Mouse (Mus musculus): Measurements from ENCODE around the gene Trio. TPM values are rescaled to one million over a fixed set of nuclear protein-coding genes. Genes with fewer than 3 reads are reported as not detected.

Gene Trio
- total RNA-seq, 2 experiments from 2014 or later, result 278 to 290 TPM

- DNase-seq, result no peak
- intact Hi-C loops (cut with DNase I), result no loop called here
These were observed 214.7 kb downstream of the Trio start for GRCm38 (mm10) chr15:27810793-27811488.

DNA sequence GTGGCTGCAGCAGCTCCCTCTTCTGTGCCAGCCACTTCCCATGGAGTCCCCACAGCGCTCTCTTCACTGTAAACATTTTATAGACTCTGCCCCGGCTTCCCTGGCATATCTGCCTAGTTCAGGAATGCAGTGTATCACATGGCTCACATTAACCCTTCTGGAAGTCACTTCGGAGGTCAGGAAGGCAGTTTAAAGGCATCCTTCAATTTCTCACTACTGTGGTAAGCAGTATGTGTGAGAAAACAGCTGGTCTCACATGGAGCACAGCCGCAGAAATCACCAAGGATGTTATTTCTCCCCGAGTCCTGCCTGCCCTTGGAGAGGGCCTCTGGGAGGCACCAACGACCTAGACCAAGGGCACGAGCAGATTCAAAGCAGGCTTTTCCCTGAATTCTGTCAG lies 215.4 kb downstream of the Trio start:
- DNase-seq, result no peak
- intact Hi-C loops (cut with DNase I), result no loop called here

DNA sequence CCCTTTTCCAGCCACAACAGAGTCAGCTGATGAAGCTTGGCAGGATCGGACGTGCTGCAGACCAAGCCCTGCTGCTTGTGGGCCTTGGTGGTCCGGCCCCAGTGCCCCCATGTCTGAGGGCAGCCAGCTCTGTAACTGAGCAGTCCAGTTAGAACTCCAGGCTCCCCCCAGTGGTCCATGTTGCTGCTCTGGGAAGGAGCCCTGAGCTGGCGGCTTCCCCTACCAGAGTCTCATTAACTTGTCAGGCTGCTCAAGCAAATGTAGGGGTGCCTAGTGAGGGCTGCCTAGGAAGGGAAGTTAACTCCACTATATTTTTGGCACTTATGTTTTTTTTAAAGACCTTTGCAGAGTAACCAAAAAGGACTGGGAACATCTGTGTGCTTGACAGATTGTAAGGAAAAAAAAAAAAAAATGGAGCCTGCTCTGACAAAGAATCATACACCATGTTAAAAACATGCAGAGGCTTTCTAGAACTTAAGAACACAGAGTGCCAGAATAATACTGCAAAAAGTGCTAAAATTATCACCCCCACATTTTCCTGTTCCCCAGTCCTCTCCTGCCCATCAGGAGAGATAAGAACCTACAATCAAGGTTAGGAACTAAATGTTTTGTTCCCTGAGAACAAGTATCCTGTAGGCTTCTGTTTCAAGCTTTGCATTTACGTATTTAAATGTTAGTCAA lies 216.9 kb downstream of the Trio start:
- intact Hi-C loops (cut with DNase I), result no loop called here
- peak; percentile 59 for DNase-seq

DNA sequence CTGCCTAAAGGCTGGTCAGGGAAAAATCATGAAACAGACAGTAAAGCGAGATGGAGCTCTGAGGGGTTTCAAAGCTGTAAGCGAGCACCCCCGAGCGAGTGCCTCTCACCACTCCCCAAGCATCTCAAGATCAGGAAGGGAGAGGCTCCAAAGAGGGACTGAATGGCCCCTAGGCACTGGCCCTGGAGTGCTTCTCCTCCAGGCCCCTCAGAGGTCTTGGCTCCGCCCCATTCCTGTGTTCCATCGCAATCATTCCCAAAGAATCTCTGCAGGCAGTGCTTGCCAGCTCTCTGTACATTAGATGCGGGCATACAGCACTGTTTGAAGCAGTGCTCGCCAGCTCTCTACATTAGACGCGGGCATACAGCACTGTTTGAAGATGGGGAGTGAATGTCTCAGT lies 219.4 kb downstream of the Trio start:
- intact Hi-C loops (cut with DNase I), result no loop called here
- no peak for DNase-seq

GRCm38 (mm10) chr15:27805654-27806053 lies 220.0 kb downstream of the Trio start:
- intact Hi-C loops (cut with DNase I), result no loop called here
- no peak for DNase-seq

- no peak for DNase-seq
- intact Hi-C loops (cut with DNase I), result no loop called here
These were observed 221.2 kb downstream of the Trio start for GRCm38 (mm10) chr15:27804447-27804846.

DNA sequence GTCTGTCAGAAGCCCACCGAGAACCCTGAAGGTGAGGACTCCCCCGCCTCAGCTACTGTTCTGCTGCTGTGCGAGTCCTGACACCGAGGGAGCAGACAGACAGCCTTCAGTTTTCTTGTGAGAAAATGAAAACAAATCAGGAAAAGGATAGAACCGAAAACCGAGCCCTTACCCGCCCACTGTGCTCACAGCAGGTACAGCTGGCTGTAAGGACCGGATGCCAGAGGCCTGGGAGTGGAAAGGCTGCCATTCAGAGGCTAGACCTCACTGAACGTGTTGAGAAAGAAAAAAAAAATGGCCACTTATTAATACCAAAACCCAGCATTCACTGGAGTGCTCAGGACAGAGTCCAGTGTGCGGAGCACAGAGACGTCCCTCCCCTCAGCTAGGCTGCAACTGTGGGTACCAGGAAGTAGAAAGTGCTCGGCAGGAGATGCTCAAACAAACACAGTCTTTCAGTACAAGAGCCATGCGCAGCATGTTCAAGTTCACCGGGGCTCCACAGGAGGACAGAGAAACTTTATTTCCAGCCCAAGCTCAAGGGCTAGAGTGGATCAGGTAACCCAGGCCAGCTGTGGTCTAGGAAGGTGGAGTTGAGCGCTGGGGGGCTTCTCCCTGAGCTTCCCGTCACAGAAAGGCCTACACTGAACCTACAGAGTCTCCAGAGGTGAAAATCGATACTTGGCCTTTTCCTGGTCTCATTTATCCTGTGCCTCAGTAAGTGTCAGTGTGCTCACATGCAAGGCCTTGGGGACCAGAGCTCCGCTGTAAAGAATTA lies 221.9 kb downstream of the Trio start:
- intact Hi-C loops (cut with DNase I), result no loop called here
- DNase-seq, result no peak

DNA sequence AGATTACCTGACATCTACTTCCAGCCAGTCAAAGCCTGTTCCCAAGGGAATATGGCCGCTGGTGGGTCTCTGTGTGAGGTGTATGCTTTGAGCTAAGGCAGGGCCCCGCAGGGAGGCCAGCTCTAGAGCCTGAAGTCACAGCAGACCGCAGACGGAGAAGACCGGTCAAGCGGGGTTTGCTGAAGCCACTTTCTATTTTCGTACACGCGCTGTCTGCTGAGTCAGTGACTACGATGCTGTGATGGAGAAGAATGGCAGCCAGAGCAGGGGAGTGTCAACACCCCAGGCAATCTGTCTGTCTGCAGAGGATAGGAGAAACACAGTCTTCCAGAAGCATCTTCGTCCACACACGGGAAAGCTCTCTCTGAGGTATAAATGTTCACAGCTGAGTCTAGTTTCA lies 223.4 kb downstream of the Trio start:
- DNase-seq, result no peak
- intact Hi-C loops (cut with DNase I), result no loop called here

GRCm38 (mm10) chr15:27801177-27801576 lies 224.5 kb downstream of the Trio start:
- intact Hi-C loops (cut with DNase I), result no loop called here
- DNase-seq, result no peak

DNA sequence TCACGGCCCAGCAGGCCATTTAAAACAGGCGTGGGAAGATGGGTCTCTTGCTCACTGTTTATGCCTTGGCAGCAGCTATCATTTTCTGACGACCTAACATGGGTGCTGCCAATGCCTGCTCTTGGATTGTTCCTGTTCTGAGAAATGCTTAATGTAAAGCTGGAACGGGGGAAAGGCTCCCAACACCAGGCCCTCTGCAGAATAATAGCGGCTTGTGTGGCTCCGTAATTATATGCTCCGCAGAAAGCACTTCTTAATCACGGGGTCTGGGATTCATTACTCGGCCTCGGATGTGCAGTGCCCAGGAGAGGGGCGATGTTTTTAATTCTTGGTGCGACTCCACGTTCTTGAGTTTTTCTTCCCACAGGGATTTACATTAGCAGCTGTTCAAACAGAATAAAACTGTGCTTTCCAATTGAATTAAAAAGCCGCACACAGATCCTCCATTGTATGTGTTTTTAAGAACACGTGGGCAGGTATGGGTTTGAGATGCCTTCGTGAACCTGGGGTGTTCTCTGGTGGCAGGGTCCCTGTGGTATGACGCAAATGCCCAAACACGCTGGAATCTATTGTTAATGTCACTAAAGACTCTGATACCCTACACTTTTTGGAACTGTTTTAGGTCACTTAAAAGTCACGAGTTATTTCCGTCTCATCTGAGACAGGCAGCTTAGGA lies 228.0 kb downstream of the Trio start:
- intact Hi-C loops (cut with DNase I), result no loop called here
- DNase-seq, result no peak

DNA sequence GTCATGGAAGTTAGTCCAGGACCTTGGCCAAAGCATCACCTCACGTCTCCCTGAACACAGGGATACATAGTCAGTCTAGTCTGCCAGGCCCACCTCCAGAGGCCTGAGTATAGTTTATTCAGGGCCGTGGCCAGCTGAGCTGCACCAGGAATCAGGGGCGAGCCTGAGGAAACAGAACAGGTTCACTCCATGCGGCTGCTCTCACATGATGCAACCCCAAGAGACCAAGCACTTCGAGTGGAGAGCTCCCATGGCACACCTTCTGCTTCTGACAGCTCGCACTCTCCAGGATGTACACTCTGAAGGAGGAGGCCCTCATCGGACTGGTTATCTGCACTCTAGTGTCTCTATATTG lies 228.8 kb downstream of the Trio start:
- intact Hi-C loops (cut with DNase I), result no loop called here
- DNase-seq, result no peak

- intact Hi-C loops (cut with DNase I), result no loop called here
- no peak for DNase-seq
These were observed 229.4 kb downstream of the Trio start for GRCm38 (mm10) chr15:27795942-27796867.

DNA sequence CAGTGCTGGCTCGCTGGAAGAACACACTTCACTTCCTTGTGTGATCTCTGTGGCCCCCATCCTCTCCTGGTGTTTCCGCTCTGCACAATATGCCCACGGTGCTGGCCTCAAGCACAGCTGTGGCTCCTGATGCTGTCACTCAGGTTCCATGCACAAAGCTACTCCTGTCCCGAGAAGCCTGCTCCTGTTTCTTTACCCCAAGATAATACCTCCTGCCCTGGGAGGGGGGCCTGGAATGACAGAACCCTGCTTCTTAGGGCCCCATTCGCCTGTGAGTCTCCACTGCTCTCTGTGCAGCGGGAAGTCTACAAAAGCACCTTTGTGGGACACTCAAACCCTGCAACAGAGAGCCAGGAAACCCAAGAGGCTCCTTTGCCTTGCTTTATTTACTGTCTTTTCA lies 232.4 kb downstream of the Trio start:
- intact Hi-C loops (cut with DNase I), result loop anchor here (5.0 kb wide), 1 partner anchor 641 kb away; no protein-coding TSS in a partner anchor
- no peak for DNase-seq

DNA sequence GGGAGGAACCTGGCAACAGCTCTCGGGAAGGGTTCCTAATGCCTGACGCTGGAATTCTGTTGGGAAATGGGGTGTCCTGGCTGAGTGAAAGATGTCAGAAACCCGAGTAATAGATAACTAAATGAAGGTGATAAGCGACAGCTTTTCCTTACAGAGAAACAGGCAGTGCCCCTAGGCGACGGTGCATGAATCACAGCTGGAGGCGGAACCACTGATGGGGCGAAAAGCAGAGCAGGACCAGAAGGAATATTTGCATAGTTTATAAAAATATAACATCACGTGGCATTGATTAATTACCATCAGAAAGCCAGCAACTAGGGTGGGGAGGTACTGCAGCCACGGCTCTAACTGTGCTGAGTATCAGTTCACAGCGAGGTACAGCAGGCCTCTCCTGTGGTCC lies 233.2 kb downstream of the Trio start:
- DNase-seq, result no peak
- intact Hi-C loops (cut with DNase I), result loop anchor here (5.0 kb wide), 1 partner anchor 640 kb away; no protein-coding TSS in a partner anchor

DNA sequence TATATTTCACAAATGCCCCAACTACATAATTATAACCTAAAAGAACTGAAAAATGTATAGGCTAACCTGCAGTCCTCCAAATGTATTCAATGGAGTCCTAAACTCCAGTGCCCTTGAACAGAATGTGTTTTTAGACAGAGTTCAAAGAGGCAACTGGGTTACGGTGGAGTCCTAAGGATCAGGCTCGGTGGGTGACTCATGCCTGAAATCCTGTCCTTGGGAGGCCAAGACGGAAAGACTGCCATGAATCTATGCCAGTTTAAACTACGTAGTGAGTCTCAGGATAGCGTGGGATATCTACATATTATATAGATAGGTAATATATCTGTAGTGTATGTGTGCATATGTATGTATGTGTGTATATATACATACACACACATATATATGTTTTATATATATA lies 234.5 kb downstream of the Trio start:
- no peak for DNase-seq
- intact Hi-C loops (cut with DNase I), result loop anchor here (5.0 kb wide), 1 partner anchor 639 kb away; no protein-coding TSS in a partner anchor

GRCm38 (mm10) chr15:27790699-27791098 lies 234.9 kb downstream of the Trio start:
- no peak for DNase-seq
- intact Hi-C loops (cut with DNase I), result loop anchor here (5.0 kb wide), 1 partner anchor 638 kb away; no protein-coding TSS in a partner anchor

DNA sequence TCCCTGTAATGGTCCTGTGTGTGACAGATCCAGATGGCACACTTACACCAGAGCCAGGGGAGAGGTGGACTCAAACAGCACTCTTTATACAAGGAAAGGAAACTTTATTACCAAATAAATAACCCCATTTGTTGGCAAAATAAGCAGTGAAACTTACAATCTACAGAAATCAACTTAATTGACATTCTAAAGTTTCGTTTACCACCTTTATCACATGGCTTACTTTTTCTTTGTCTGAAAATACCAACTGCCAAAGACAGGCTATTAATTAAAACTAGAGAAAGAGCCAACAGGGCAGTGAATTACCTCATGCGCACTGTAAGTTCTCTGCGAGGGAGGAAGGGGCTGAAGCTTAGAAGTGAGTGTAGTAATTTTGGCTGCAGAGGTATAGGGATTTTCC lies 236.3 kb downstream of the Trio start:
- no peak for DNase-seq
- intact Hi-C loops (cut with DNase I), result no loop called here

DNA sequence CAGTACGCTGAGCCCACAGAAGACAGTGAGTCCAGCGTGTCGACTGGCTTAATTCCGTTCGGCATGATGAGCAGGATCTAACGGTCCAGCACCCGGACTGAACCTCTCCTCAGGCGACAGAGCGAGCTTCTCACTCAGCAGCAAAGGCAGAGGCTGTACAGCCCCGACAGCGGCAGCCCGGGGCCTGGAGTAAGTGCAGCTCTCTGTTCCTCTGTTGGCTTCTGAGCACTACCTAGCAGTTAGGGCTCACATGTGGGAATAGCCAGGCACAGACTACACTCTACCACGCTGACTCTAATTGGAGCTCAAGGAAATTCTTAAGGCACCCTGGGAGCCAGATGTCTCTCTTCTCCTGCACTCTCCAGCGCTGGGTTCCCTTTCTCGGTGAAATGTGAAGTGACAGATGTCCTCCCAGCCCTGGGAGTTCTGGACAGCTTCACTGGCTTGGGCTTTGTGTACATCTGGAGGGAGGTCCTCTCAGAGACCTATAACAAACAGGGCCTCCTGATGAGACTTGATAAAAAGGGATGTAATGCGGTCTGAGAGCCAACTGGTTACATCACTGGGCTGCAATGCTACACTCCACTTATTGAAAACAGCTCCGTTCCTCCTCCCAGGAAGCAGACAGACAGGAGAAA lies 237.4 kb downstream of the Trio start:
- DNase-seq, result peak; percentile 38

GRCm38 (mm10) chr15:27787151-27787550 lies 238.5 kb downstream of the Trio start:
- no peak for DNase-seq
- intact Hi-C loops (cut with DNase I), result no loop called here

More for the DNA sequence above, 237.4 kb downstream of the Trio start:
- intact Hi-C loops (cut with DNase I), result no loop called here

Data from left cerebral cortex, postnatal 4 days (tissue).